Mouse (Mus musculus): ENCODE results near the gene Shroom3.

The Shroom3 gene

DNA sequence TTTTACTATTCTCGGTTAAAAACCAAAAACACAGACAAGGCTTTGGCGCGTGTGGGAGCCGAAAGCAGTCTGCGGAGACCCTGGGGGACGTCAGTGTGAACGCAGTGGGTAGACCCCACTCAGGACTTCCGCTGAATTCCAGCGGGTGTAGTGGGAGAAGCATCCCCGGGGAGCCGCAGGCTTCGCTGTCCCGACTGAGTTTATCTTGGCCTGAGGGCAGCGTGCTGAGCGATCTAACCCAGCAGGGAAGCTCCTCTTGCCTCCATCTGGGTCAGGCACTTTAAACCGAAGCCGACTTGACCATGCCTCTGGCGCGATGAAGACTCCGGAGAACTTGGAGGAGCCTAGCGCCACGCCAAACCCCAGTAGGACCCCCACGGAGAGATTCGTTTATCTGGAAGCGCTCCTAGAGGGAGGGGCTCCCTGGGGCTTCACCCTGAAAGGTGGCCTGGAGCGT lies at the start of gene Shroom3:
Gene Shroom3, plus strand, starts transcription at position 85 of the 457 bp plus-strand sequence.
- DNase-seq (ENCODE audit: low read depth, low spot score), result no peak

GRCm38 (mm10) chr5:92633526-92633925 lies 49.7 kb upstream of the Shroom3 start:
- no peak for DNase-seq (ENCODE audit: low read depth, low spot score)

GRCm38 (mm10) chr5:92634916-92635315 lies 48.3 kb upstream of the Shroom3 start:
- no peak for DNase-seq (ENCODE audit: low read depth, low spot score)

- DNase-seq (ENCODE audit: low read depth, low spot score), result no peak
These were observed 47.3 kb upstream of the Shroom3 start for GRCm38 (mm10) chr5:92635891-92636290.

- no peak for DNase-seq (ENCODE audit: low read depth, low spot score)
These were observed 42.4 kb upstream of the Shroom3 start for GRCm38 (mm10) chr5:92640861-92641260.

DNA sequence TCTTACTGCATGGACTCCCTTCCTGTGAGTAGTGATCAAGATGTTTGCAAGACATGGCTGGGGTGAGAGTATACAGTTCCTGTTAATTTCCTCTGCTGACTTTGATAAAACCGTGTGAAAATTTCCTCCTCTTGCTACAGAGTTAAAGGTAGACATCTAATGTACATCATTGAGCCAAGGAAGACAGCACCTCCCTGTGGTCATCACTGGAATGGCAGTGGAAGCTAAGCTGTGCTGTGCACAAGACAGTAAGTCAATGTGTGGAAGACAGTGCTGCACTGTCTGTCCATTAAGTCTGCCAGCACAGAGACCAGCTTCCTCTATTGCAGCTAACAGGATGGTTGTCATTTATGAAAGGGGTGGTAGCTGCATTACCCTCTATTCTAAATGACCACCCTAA lies 27.0 kb upstream of the Shroom3 start:
- DNase-seq (ENCODE audit: low read depth, low spot score), result peak; percentile 19

GRCm38 (mm10) chr5:92664321-92664720 lies 18.9 kb upstream of the Shroom3 start:
- no peak for DNase-seq (ENCODE audit: low read depth, low spot score)

- no peak for DNase-seq (ENCODE audit: low read depth, low spot score)
These were observed 16.4 kb upstream of the Shroom3 start for GRCm38 (mm10) chr5:92666860-92667259.

GRCm38 (mm10) chr5:92674859-92675573 lies 8.2 kb upstream of the Shroom3 start, which contains the start of gene Ccdc158:
TSS of gene Ccdc158 (minus strand) at chr5:92675271.
- peak; percentile 56 for DNase-seq (ENCODE audit: low read depth, low spot score)

DNA sequence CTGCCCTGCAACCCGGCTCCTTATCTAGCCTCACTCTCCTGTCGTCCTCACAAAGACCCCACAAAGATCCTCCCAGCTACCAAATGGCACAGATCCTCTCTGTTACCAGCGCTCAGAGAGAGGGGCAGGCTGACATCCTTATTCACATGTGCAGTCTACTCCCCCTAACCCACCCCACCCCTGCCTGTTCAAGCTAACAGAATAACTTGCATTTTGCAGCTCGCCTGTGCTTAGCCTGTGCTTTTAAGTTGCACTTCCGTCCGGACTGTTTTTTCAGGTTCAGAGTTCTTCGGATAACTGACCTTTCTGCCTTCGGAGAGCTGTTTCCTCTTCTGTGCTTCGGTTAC lies 7.7 kb upstream of the Shroom3 start:
- DNase-seq (ENCODE audit: low read depth, low spot score), result no peak

DNA sequence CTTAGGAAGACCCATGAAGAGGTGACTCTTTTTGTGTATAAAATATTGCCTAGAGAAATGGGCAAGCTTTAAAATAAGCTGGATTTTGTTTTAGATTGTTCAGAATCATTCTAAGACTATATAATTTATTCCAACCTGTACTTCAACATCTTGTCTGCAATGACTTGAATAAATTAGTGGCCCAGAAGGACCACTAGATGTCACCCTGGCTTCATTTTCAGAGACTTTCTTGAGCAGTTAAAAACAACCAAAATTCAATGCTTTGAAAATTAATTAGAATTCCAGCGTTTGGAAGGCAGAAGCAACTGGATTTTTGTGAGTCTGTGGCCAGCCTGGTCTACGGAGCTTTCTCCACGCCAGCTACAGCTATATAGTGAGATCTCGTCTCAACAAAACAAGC lies 3.8 kb upstream of the Shroom3 start:
- peak; percentile 43 for DNase-seq (ENCODE audit: low read depth, low spot score)

- DNase-seq (ENCODE audit: low read depth, low spot score), result no peak
These were observed 1.4 kb upstream of the Shroom3 start for GRCm38 (mm10) chr5:92681861-92682260.

DNA sequence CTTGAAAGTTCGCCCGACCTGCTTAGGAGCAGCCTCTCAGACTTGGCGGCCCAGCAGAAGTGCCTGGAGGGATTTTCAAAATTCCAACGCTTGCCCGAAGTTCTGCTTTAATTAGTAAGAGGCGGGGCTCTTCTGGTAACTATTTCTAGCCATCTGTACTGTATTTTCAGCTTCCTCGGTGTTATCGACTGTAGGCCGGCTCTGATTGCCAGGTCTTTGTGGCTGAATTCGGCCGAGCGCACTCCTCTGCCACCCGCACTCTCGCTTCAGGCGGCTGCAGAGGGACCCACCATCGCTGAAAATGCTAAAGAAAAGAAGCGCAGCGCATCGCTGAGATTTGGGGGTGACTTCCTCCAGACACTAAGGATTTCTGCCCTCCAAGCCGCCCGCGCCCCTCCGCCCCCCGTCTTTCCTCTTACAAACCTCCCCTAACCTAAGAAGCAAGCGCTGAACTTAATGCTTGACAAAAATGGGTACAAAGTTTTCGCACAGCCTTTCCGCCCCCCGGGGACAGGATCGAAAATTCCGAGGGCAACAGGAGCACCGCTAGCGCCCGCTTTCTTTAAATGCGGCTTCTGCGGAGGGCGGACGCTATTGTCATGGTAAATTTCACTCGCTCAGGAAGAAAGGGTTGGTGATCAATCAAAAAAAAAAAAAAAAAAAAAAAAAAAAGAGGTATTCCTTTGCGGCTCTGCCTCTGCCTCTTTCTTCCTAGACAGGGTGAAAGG lies 450 bp upstream of the Shroom3 start:
- DNase-seq (ENCODE audit: low read depth, low spot score), result no peak

DNA sequence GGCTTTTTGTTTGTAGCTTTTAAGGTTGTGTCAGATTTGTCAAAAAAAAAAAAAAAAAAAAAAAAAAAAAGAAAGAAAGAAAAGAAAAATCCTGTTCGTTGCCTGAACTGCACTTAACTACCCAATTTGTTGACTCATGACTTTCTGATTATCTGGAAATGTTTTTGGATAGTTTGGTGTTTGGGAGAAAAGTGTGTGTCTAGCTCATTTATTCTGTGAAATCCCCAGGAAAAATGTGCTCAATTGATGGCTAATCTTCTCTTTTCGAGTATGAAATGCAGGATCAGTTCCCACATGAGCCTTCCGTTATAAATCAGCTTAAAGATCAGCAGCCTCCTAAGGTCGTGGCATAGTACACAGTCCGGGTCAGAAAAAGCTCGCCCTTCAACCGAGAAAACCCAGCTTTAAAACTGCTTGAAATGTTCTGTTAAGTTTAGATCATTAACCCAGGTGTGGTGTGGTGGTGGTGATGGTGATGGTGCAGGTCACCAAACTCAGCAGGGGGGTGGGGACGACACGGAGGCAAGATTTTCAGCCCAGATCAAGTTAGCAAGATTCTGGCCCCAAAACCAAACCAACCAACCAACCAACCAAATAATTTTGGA lies 738 bp downstream of the Shroom3 start:
- DNase-seq (ENCODE audit: low read depth, low spot score), result no peak

DNA sequence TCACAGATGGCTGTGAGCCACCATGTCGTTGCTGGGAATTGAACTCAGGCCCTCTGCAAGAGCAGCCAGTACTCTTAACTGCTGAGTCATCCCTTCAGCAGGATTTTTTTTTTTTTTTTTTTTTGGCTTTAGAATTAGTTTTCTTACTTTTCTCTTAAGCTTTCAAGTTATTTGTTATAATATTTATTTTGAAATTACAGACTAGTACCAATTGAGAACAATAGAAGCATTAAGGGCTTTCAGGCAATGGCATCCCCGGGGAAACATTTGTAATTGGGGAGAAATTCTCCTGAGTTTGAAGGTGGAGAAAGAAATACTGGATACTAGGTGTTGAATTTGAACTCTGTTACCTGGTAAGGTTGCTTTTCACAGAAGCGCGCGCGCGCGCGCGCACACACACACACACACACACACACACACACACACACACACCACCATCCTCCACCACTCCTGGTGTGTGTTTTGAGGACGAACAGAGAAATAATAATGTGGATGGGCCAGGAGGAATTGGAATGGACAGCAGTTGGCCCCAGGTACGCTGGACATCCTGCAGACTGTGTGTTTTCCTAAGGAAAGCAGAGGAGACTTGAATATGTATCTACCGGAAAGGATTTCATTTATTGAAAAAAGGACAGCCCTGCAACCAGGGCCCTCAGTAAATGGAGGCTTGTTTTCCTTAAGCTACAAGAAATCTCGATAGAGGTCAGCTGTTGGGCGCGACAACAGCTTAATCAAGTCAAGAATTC lies 1.7 kb downstream of the Shroom3 start:
- DNase-seq (ENCODE audit: low read depth, low spot score), result no peak

GRCm38 (mm10) chr5:92688124-92688523 lies 4.9 kb downstream of the Shroom3 start:
- DNase-seq (ENCODE audit: low read depth, low spot score), result no peak

DNA sequence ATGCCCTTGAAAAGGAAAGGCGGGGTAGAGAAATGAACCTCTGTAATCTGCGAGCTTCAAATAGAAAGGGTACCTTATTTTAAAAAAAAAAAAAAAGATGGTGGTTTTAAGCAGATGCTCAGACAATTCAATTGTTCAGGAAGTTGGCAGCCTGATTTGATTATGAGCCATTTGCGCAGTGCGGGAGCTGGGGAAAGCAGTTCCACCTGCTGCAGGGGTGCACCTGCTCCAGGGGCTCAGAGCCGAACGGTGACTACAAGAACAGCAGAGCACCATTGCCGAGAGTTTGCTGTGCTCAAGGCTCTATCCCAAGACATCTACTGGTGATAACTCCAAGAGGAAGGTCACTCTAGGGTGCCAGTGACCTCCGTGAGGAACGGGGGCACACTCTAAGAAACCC lies 5.3 kb downstream of the Shroom3 start:
- DNase-seq (ENCODE audit: low read depth, low spot score), result no peak

DNA sequence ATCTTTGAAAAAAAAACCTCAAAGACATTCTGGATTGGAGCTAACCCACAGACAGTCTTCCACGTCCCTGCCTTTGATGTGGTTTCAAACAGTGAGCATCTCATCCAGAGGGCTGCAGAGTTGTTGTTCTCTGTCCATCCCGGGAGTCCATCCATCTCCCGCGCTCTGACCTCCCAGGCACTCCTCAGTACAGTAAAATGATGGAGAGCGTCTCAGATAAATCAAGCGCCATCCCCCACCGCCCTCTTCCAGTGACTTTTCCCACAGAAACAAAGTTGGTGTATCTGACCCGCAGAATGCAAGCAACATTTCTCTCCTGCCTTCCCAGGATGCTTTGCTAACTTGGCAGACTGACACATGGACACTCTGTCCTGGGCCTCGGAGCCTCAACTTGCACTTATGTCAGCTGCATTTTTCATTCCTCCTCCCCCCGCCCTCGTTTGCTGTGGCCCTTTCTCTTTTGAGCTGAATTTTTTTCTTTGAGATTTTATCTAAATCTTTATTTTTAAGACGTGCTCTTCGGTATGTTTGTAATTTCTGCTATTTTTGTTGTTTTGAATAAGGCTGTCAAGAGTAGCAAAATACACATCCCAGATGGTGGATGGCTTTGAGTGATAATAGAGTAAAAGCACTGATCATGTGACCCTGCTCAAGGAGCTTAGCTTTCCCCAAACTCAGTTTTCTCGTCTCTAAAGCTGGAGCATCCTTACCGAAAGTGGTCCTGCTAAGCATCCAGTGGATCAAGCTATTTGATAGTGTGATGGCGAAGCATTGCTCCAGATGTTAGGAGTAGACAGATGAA lies 9.2 kb downstream of the Shroom3 start:
- DNase-seq (ENCODE audit: low read depth, low spot score), result no peak

- DNase-seq (ENCODE audit: low read depth, low spot score), result no peak
These were observed 10.5 kb downstream of the Shroom3 start for GRCm38 (mm10) chr5:92693744-92694143.

- no peak for DNase-seq (ENCODE audit: low read depth, low spot score)
These were observed 11.2 kb downstream of the Shroom3 start for GRCm38 (mm10) chr5:92694316-92694995.

All from retina, postnatal 7 days (tissue).